Mouse (Mus musculus) adipocyte (in vitro differentiated cells): ENCODE measurements around the gene B3gnt9.

Experiments used
- DNase-seq: peaks from one replicate; pipeline ENCODE4 v3.0.0-alpha.2; 2016; ENCODE audit warnings: low spot score

Gene B3gnt9

DNA sequence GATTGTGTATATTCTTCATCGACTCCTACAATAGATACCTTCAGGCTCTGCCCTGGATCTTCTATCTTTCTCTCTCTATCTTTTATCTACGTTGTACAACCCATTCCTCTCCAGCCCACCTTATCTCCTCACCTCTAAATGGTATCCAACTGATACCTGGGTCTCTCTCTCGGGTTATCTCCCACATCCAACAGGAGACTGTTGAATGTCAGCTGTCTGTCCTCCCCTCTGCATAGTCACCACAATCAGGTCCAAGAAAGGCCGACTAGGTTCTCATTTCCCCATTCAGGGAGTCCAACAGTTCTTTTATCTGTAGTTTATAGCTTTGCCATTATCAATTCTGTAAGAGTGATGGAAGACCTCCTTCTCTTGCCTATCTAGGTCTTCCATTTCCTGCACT lies 27.3 kb upstream of the B3gnt9 start:
- no peak for DNase-seq

DNA sequence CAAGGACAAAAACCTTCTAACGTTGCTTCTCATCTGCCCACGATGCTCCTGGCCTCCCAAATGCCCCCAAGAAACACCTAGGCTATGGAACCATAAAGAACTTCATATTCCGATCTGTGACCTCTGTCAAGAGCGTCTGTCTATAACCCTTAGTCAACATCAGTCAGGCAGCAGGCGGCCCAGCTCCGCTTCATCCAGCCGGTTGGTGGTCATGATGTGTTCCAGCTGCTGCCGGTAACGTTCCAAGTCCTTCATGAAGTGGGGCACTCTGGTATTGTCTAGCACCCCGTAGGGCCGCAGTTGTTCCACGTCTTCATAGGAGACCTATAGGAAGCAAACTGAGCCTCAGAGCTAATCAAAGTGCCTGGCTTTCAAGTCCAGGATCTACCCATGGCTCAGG lies 26.9 kb upstream of the B3gnt9 start:
- no peak for DNase-seq

DNA sequence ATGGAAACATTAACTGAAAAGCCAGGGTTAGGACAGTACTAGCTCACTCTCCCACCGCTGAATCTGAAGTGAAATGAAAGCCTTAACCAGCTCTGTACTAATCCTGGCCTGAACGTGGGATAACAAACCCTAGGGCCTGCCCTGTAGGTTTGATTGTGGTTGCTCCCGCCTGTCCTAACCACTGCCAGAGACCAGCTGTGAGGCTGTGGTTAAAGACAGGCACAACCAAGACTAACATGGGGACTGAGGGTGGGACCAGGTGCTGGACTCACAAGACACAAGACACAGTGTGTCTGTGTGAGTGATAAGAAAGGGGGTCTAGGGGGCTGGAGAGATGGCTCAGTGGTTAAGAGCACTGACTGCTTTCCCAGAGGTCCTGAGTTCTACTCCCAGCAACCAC lies 25.6 kb upstream of the B3gnt9 start:
- DNase-seq, result no peak

DNA sequence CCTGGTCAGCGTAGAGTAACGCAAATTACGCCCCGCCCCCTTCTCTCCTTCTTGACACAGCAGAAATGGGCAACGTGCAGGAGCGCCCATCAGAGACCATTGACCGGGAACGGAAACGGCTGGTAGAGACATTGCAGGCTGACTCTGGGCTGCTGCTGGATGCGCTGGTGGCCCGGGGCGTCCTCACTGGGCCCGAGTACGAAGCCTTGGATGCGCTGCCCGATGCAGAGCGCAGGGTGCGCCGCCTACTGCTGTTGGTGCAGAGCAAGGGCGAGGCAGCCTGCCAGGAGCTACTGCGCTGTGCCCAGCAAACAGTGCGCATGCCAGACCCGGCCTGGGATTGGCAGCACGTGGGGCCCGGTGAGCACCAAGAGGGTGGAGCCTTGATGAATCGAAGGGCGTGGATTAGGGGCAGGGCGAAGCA lies 24.0 kb upstream of the B3gnt9 start:
- no peak for DNase-seq

DNA sequence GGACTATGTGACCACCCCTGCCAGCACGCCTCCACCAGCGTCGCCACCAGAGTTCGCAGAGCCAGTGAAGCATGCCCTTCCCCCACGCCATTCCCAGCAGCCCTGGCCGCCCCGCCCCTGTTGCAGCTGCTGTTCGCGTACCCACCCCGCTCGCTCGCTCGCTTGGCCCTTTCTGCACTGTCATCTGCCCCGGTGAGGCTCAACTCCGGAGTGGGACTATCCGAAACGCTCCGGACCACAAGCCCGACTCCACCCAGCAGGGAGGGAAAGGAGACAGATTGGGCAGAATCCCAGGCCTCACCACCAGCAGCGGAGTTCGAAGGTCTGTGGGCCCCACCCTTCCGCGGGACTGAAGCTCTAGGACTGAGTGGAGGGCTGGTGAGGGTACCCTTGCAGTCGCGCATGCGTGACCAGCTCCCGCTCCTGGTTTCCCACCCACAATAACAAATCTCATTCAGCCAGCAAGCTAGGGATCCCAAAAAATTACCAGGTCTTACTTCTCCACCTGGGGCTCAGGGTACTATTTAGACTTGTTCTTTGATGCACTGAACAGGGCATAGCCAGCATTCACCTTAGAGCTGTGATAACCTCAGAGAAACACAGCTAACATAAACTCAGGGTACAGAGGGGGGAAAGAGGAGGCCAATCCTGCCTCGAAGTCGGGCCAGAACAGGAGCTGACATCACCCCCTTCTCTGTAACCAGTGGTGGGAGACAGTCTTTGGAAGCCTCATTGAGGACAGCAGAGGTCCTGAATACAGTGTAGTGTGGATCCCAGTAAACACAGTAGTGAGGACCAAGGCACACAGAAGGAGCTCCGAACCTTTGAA lies 21.6 kb upstream of the B3gnt9 start:
- DNase-seq, result no peak

DNA sequence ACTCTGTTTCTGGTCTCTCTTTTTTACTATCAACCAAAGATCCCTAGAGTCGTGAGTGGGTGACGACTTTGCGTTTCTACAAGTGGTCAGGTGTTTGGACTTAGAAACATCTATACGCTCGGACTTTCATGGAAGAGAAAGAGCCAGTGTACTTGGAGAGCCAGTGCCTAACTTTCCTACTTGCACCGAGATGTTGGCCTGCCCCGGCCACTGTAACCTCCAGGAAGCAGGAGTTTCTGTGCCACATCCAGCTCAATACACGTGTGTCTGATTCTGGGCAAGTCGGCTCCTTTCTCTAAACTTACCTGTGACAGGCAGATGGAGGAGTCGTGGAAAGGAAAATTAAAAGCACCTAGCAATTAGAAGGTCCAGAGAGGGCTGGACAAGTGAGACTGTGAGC lies 20.9 kb upstream of the B3gnt9 start, which contains the start of gene Nol3:
Nol3 (plus strand) TSS at position 301 of the 400 bp plus-strand sequence.
- DNase-seq, result no peak

DNA sequence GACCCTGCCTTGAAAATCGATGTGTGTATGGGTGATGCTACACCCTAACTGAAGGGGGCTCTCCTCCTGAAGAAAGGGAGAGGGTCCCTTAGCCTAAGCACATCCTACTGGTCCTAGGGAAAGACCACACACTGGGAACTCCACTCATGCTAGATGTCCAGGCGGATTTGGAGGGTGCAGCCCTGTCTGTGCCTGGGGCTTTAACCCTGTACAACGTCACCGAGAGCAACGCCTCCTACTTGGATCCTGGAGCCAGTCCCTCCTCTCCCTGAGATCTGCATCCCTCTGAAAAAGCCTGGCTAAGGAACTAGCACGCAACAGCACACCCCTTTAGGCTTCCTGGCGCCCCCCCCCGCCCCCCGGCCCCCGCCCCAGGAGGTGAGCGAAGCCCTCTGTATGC lies 20.4 kb upstream of the B3gnt9 start:
- no peak for DNase-seq

DNA sequence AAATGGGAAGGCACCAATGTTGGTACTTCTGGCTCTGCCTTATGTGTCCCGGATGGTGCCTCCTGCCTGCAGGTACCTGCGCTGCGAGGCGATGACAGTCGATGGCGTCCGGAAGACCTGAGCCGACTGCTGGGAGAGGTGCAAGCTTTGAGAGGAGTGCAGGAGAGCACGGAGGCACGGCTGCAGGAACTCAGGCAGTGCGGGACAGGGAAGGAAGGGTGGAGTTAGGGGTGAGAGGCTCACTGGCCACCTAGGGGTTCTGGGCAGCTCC lies 15.9 kb upstream of the B3gnt9 start:
- no peak for DNase-seq

DNA sequence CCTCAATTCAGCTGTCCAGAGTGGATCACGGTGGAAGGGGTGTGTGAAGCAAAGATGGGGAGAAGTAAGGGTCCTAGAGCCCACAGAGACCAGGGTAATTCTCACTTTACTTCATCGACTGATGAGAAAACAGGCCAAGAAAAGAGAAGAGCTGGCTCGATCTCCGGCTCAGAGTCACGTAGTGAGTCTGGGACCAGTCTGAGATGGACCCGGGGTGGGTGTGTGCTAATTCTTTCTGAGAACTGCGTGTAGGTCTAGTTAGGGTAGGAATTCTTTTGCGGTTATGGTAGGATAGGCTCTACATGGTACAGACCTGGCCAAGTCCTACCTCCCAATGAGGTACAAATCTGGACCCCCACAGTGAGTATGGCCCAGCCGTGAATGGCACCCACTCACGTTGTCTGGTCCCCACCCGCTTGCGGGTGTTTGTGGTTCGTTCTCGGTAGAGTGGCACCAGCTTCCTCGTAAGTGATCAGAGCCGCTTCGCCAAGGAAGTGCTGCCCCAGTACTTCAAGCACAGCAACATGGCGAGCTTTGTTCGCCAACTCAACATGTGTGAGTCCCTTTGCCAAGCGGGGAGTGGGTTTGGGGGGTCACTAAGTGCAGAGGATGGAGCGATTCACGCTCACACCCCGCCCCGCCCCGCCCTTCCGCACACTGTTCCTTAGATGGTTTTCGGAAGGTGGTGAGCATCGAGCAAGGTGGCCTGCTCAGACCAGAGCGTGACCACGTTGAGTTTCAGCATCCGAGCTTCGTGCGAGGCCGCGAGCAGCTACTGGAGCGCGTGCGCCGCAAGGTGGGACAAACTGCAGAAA lies 15.4 kb upstream of the B3gnt9 start:
- no peak for DNase-seq

DNA sequence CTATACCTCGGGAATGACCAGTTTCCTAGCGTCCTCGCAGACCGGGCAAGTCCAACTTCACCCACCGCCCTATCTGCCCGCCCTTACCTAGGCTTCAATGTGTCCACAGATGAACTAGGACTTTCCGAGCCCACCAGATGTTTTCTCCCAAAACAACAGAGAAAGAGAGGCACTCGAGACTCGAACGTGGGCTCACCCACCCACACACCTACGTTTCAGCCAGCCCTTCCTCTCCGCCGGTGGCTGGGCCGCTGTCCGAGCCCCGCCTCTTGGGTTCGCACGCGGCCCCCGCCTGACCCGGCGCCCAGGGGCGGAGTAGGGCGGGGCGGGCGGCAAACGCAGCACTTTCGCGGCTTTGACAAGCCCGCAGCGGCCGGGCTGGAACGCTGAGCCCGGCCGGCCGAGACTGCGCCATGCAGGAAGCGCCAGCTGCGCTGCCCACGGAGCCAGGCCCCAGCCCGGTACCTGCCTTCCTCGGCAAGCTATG lies 14.6 kb upstream of the B3gnt9 start, which contains the start of gene Hsf4:
Hsf4 (plus strand) TSS at position 341 of the 487 bp plus-strand sequence.
- no peak for DNase-seq

DNA sequence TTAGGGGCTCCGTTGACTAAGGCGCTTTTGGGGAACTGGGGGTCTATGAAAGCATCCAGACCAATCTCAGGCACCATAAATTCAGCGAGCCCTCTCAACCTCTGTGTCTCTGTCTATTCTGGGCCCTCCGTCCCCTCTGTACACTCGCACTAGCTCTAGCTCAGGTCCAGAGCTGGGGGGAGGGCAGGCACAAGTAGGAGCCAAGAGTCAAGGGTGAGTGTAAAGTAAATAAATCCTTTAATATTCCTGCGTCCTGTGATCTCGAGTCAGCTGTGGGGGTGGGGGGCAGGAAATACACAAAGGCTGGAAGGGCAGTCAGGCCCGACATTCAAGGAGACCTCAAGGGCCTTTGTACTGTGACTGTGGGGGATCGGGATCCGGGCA lies 14.1 kb upstream of the B3gnt9 start:
- no peak for DNase-seq

DNA sequence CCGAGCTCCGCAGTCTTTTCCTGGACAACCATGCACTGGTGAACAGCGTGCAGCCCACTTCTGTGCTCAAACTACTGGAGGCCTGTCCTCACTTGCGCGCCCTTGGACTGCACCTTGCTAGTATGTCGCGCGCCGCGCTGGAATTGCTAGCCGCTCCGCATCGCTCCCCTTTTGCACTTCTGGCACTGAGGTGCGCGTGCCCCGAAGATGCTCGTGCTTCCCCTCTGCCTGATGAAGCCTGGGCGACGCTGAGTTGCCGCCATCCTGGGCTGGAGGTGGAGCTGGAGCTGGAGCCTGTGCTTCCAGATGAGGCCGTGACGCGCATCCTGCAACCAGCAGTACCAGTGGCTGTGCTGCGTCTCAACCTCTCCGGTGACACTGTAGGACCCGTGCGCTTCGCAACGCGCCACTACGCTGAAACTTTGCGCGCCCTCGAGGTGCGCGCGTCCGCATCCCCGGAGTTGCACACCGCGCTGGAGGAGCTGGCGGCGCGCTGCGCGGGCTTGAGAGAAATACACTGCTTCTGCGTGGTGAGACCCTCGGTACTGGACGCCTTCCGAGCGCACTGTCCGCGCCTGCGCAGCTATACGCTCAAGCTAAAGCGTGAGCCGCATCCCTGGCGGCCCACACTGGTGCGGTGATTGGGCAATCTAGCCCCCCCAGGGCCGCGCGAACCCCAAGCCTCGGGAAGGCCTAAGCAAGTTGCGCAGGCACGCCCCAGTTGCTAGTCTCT lies 13.6 kb upstream of the B3gnt9 start:
- DNase-seq, result no peak

DNA sequence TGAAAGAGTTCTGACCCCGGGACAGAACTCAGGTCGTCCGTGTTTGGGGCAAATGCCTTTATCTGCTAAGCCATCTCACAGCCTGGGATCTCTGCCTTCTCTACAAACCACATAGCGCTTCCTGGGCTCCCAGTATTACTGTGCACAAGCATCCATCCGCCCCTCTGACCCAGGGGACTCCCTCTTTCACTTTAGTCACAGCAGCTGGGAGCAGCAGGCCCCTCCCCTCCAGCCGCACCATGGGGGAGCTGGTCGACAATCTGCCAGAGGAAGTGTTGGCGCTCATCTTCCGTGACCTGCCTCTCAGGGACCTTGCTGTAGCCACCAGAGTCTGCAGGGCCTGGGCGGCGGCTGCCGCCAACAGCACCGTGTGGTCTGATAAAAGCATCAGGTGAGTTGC lies 11.8 kb upstream of the B3gnt9 start:
- DNase-seq, result no peak

DNA sequence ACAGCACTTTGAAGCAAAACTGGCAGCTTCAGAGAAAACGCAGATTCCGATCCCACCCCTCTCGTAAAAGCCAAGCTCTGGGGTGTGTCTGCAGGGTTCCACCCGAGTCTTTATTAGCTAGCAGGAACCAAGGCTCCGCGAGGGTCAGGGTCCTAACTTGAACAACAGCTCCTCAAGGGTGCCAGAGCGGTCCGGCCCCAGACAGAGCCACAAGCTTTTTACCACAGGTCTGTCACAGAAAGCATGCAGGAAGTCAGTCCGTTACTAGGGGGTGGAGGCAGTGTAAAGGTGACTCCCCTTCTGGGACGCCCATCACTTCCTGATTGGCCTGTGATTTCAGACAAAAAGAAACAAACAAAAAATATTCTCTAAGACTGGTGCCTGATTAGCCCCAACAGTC lies 10.2 kb upstream of the B3gnt9 start:
- DNase-seq, result peak; percentile 42

DNA sequence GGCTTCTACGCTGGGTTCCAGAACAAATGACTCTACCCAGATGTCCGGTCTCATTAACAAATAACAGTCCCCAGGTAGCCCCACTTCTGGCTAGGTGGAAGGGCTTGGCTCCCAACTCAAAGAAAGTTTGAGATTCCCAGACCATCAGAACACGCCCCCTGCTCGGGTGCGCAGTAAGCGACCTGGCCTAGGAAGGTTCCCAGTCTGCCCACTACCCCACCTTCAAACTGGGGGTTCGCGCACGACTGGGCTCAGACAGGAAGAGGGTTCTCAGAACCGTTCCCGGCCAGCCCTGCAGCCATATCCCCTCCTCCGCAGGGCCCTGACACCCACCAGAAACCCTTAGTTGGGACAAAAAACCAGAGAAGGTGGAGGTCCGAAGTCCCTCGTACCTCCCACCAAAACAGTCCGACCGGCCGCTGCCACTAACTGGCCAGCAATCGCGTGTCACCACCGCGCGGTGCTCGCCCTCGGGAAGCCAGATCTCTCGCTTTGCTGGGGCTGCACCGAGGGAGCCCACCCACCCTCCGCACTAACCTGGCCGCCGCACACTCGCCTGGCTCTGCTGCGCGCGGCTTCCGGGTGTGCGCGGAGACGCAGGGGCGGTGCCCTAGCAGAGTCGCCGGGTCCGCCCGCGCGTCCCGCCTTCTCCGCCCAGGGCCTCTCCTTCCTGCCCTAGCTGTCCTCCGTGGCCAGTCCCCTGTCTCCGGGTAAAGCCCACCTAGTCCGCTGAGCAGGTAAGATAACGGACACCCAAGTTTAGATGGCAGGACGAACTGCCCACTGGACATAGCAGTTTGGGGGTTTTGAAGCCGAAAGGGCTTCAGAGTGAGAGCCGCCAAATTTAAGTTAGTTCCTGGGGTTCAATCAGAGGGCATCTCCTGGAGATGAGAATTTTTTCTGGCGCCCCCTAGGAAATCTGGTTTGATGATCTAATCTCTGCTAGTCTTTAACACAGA lies 9.3 kb upstream of the B3gnt9 start, which contains the start of the genes Tradd and Fbxl8:
Tradd (minus strand) TSS at position 586 of the 959 bp plus-strand sequence.
Fbxl8 (plus strand) TSS at position 625 of the 959 bp plus-strand sequence.
- peak; percentile 69 for DNase-seq

DNA sequence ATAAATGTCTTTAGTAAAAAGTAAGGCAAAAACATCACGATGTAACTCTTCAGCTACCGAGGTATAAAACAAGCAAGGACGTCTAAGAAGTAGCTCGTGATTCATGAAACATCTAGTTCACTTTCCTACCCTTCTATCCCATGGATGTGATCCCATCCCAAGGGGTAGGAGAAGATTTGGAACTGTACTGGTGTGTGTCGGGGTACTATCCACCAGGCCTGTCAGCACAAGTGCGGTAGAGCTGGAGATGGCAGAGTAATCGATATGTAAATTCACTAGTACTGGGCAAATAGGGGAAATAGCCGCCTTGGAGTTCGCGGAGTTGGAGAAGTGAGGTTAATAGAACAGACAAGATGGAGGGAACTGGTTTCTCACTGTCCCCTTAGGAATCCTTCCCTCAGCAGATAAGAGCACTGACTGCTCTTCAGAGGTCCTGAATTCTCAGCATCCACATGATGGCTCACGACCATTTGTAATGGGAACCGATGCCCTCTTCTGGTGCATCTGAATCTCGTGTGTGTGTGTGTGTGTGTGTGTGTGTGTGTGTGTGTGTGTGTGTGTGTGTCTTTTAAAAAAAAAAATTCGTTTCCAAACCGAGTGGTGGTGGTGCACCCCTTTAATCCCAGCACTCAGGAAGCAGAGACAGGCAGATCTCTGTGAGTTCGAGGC lies 8.4 kb upstream of the B3gnt9 start:
- peak; percentile 39 for DNase-seq

DNA sequence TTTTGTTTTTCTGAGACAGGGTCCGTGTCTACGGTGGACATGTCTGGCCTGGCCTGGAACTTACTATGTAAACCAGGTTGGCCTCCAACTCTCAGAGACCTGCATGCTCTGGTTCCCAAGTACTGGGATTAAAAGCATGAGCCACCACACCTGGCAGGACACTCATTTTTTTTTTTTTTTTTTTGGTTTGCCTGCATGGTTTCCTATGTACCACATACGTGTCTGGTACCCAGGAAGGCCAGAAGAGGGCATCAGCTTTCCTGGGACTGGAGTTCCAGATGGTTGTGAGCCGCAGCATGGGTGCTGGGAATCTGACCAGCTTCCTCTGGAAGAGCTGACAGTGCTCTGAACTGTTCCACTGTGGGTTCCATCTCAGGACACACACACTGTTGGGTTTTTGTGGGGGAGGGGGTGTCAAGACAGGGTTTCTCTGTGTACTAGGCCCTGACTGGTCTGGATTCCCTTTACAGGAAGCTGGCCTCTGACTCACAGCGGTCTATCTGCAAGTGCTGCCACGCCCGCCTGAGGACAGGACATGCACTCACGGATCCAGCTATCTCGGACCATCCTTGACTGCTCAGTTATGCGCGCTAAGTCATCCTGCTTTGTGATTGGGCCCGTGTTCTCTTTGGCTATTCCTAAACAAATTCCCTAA lies 6.5 kb upstream of the B3gnt9 start:
- DNase-seq, result no peak

DNA sequence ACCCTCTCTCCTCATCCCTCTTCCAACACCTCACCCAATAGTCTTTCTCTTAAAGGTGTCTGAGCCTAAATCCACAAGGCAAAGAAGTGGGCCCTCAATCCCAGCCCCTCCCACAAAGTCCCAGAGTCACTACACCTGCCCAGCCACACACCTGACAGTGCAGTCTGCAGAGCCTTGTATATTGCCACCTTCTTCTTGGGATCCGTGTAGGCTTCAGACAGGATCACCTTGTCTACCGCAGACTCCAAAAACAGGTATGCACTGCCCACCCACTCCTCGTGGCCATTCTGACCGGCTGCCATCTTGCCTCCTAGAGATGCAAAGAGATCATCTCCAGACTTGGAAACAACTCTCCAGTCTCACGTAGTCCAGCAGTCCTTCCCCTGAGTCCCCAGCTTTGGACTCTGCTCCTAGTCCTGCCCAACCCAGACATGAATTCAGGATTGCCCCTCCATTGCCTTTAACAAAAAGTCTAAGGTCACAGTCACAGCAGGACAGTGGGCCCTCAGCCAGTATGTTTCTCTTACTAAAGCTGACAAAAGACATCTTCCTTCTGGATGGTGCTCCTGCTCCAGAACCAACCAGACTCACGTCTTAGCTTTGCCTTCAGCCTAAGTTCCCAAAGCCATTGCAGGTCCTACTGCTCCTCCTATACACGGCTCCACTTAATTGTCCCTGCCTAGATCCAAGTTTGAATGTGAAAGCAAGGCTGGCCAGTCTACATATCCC lies 5.6 kb upstream of the B3gnt9 start:
- no peak for DNase-seq

DNA sequence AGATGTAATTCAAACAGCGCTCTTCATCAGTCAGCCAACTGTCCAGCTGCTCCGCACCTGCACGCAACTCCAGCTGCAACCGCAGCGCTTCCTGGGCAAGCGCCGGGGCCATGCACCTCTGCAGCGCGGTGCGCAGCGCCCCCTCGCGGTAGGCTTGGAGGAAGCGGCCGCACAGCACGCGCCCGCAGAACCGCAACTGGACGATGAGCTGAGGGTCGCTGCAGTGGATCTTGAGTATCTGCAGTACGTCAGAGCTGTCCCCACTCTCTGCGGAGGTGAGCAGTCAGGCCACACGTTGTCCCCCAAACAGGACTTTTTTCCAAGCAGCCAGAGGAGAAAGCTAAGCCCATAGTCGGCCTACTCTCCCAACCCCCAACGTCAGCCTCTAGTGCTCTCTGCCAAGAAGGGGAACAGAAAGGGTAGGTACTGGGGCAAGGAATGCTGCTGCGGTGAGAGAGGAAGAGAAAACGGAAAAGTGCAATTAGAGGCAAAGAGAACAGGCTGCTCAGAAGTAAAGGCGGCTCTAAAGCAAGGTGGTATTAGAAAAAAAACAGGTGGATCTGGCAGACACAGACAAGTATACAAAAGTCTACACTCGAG lies 4.9 kb upstream of the B3gnt9 start:
- DNase-seq, result no peak
